ENCODE assay signal across 21 mouse cellular contexts in the genomic region with DNA sequence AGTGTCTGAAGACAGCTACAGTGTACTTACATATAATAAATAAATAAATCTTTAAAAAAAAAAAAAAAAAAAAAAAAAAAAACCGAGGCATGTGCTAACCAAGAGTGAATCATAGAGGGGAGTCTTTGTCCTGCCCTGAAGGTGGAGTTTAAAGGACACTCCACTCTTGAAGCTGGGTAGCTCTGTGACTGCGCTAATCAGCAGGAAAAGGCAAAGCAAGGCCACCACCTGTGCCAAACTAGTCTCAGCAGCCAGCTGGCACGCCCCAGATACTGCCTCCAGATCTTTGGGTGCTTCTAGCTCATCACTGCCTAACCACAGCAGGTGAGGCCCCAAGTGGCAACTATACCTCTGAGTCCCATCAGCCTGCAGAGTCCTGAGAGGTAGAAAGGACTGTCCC. TPM values are rescaled to one million over a fixed set of nuclear protein-coding genes. Genes with fewer than 3 reads are reported as not detected.
A peak's percentile ranks its signal among the peaks of the same experiment; 100 is the strongest.
DNase-seq lines count a peak whose midpoint lies in the region; ATAC-seq and TF ChIP-seq lines count a peak whose summit lies in the region.
"Had no signal": no experiment of that assay in that cellular context is flagged by ENCODE, and none has a peak within 500 bp of the region (broad histone marks: within the 10 kb centered on the region; RNA-seq: fewer than 3 reads in every experiment).

No protein-coding gene starts in this region.

- WGBS in intestine, postnatal 0 days = 67% methylated on average over 3 of the region's 3 CpGs
- WGBS in intestine, embryonic 16.5 days = 65% methylated on average over 3 of the region's 3 CpGs

- DNase-seq in ES-E14 (ENCODE audit: low read depth, low spot score) = no peak
- peak; percentile 66 for DNase-seq in thymus, postnatal 14 days
- DNase-seq in adrenal gland, postnatal 25 days = no peak
- no peak for DNase-seq in natural killer cell, adult 2 months (ENCODE audit: low spot score in 2 of 2)
- DNase-seq in lung, postnatal 25 days (ENCODE audit: low spot score) = no peak
- DNase-seq: B cell, adult 2 months; cerebellum, postnatal 14 days; gastrocnemius, postnatal 10 days; heart, adult 18-20 months; heart, postnatal 10 days; heart, postnatal 4 days had no signal

- H3K27ac ChIP-seq in intestine, postnatal 0 days (ENCODE audit: low read depth, low read length) = no peak overlapping the region
- H3K27ac ChIP-seq in intestine, embryonic 16.5 days (ENCODE audit: low read length) = no peak overlapping the region
- no peak overlapping the region for H3K27ac ChIP-seq in ES-E14 (ENCODE audit: insufficient read depth, low read depth, low read length, poor library complexity, severe bottlenecking)
- H3K27ac ChIP-seq: embryonic facial prominence, embryonic 12.5 days; forebrain, embryonic 15.5 days; heart, embryonic 10.5 days; hindbrain, embryonic 13.5 days had no signal

- H3K4me1 ChIP-seq in intestine, postnatal 0 days (replicated peaks; ENCODE audit: control insufficient read depth, insufficient read depth, low read length) = no peaks in the 10 kb centered on the region; the same call in 1 of the 2 replicates
- peaks cover 3% of the 10 kb centered on the region; the same call in 1 of the 2 replicates for H3K4me1 ChIP-seq in intestine, embryonic 16.5 days (ENCODE audit: control insufficient read depth, insufficient read depth, low read length)
- H3K4me1 ChIP-seq in ES-E14 (ENCODE audit: control insufficient read depth in 2 of 2, insufficient read depth in 2 of 2, low read length in 2 of 2, poor library complexity in 1 of 2) = no peaks in the 10 kb centered on the region
- H3K4me1 ChIP-seq: embryonic facial prominence, embryonic 12.5 days; forebrain, embryonic 15.5 days; heart, embryonic 10.5 days; hindbrain, embryonic 13.5 days had no signal

- H3K9me3 ChIP-seq in intestine, postnatal 0 days (ENCODE audit: control insufficient read depth) = no peaks in the 10 kb centered on the region
- no peaks in the 10 kb centered on the region for H3K9me3 ChIP-seq in intestine, embryonic 16.5 days (ENCODE audit: control insufficient read depth, low read length)
- H3K9me3 ChIP-seq in ES-E14 (ENCODE audit: control insufficient read depth, insufficient read depth, low read depth, low read length) = no peaks in the 10 kb centered on the region
- H3K9me3 ChIP-seq: embryonic facial prominence, embryonic 12.5 days; forebrain, embryonic 15.5 days; heart, embryonic 10.5 days; hindbrain, embryonic 13.5 days had no signal

- no peak overlapping the region for H3K4me3 ChIP-seq in intestine, postnatal 0 days (ENCODE audit: low read depth, low read length)
- H3K4me3 ChIP-seq in intestine, embryonic 16.5 days (ENCODE audit: low read length) = no peak overlapping the region
- no peak overlapping the region for H3K4me3 ChIP-seq in ES-E14 (ENCODE audit: insufficient read depth in 1 of 2, low read depth in 1 of 2, low read length in 2 of 2, poor library complexity in 1 of 2, severe bottlenecking in 1 of 2)
- H3K4me3 ChIP-seq: embryonic facial prominence, embryonic 12.5 days; forebrain, embryonic 15.5 days; heart, embryonic 10.5 days; hindbrain, embryonic 13.5 days had no signal

- in situ Hi-C loops in ES-E14 (cut with MboI; ENCODE audit: low sequenced_read_pairs in 2 of 2, unreplicated experiment in 2 of 2) = no loop called here

- no peaks in the 10 kb centered on the region for H3K36me3 ChIP-seq in intestine, postnatal 0 days (ENCODE audit: control insufficient read depth, insufficient read depth)
- H3K36me3 ChIP-seq in intestine, embryonic 16.5 days (ENCODE audit: control insufficient read depth, insufficient read depth, low read length) = no peaks in the 10 kb centered on the region
- peaks cover 3% of the 10 kb centered on the region for H3K36me3 ChIP-seq in ES-E14 (ENCODE audit: control insufficient read depth, insufficient read depth, low read length, poor library complexity, severe bottlenecking)
- H3K36me3 ChIP-seq: embryonic facial prominence, embryonic 12.5 days; forebrain, embryonic 15.5 days; heart, embryonic 10.5 days had no signal

- H3K27me3 ChIP-seq in intestine, postnatal 0 days (replicated peaks; ENCODE audit: control insufficient read depth, insufficient read depth, low read length) = no peaks in the 10 kb centered on the region
- H3K27me3 ChIP-seq in intestine, embryonic 16.5 days (replicated peaks; ENCODE audit: control insufficient read depth, insufficient read depth, low read length) = no peaks in the 10 kb centered on the region
- H3K27me3 ChIP-seq: embryonic facial prominence, embryonic 12.5 days; forebrain, embryonic 15.5 days; hindbrain, embryonic 13.5 days; Patski had no signal

- no peak overlapping the region for H3K9ac ChIP-seq in intestine, postnatal 0 days (ENCODE audit: low read depth, low read length)
- H3K9ac ChIP-seq in intestine, embryonic 16.5 days (ENCODE audit: low read depth, low read length) = no peak overlapping the region
- no peak overlapping the region for H3K9ac ChIP-seq in ES-E14 (ENCODE audit: insufficient read depth, low read depth, low read length, poor library complexity, severe bottlenecking)
- H3K9ac ChIP-seq: embryonic facial prominence, embryonic 12.5 days; forebrain, embryonic 15.5 days; hindbrain, embryonic 13.5 days had no signal

- peak; percentile 65 for ATAC-seq in intestine, postnatal 0 days
- no peak for ATAC-seq in intestine, embryonic 16.5 days
- peak; percentile 70 for ATAC-seq in megakaryocyte-erythroid progenitor cell, adult 5-6 weeks (replicated peaks; ENCODE audit: low FRiP score, low TSS enrichment, poor library complexity, severe bottlenecking)
- ATAC-seq: activated CD4-positive, CD25-positive, alpha-beta regulatory T cell, adult 4 months; CD4-positive, CD25-positive, alpha-beta regulatory T cell, adult 4 months; forebrain, embryonic 15.5 days; Patski had no signal

- TF ChIP-seq CTCF in intestine, postnatal 0 days (IDR thresholded peaks at IDR 0.05; ENCODE audit: low read depth) = no peak

- H3K4me2 ChIP-seq in intestine, postnatal 0 days (replicated peaks; ENCODE audit: low read depth) = no peak overlapping the region
- no peak overlapping the region for H3K4me2 ChIP-seq in intestine, embryonic 16.5 days (ENCODE audit: low read depth, low read length)
- H3K4me2 ChIP-seq: embryonic facial prominence, embryonic 12.5 days; forebrain, embryonic 15.5 days; hindbrain, embryonic 13.5 days had no signal

TF ChIP-seq in ES-E14, 5 proteins besides CTCF, POLR2A, EP300 and RAD21:
- no peak for TF ChIP-seq ZC3H11A (IDR thresholded peaks at IDR 0.05; ENCODE audit: borderline replicate concordance, low read depth, low read length)
- no peak for TF ChIP-seq HCFC1 (IDR thresholded peaks at IDR 0.05; ENCODE audit: borderline replicate concordance, insufficient read depth, low read length)
- peak; percentile 71 for TF ChIP-seq ZNF384 (IDR thresholded peaks at IDR 0.05; ENCODE audit: low read depth, low read length)
- TF ChIP-seq CHD2 (IDR thresholded peaks at IDR 0.05; ENCODE audit: low read depth, low read length) = no peak

RNA-seq across cellular contexts. Expression of a gene that starts 19.4 kb away (rescaled TPM):
- polyA plus RNA-seq in intestine, postnatal 0 days (2015; fragmentation: Nextera tagmentation; extraction: Ambion mirVana) = 4.6 and 4.9 TPM in 2 replicates
- 7.4 and 7.6 TPM in 2 replicates for polyA plus RNA-seq in intestine, embryonic 16.5 days (2015; fragmentation: Nextera tagmentation; extraction: Ambion mirVana)
- total RNA-seq in ES-E14 (2012; rRNA removed) = 20.5 and 23.9 TPM in 2 replicates
- total RNA-seq in megakaryocyte-erythroid progenitor cell, adult 5-6 weeks (2014; fragmentation: Nextera tagmentation) = 11.4 and 16.2 TPM in 2 replicates
- total RNA-seq in megakaryocyte-erythroid progenitor cell, adult 5-6 weeks (2017) = 7.5 and 11.7 TPM in 2 replicates
- 3.9 and 5.1 TPM in 2 replicates for total RNA-seq in adrenal gland, postnatal 25 days (2021)

RNA-seq across cellular contexts. Expression of a gene that starts 19.5 kb away (rescaled TPM):
- 333 and 338 TPM in 2 replicates for polyA plus RNA-seq in intestine, postnatal 0 days (2015; fragmentation: Nextera tagmentation; extraction: Ambion mirVana)
- 289 and 291 TPM in 2 replicates for polyA plus RNA-seq in intestine, embryonic 16.5 days (2015; fragmentation: Nextera tagmentation; extraction: Ambion mirVana)
- total RNA-seq in ES-E14 (2012; rRNA removed) = 101 and 135 TPM in 2 replicates
- 86.2 and 88.4 TPM in 2 replicates for total RNA-seq in megakaryocyte-erythroid progenitor cell, adult 5-6 weeks (2014; fragmentation: Nextera tagmentation)
- 45.5 and 93.0 TPM in 2 replicates for total RNA-seq in megakaryocyte-erythroid progenitor cell, adult 5-6 weeks (2017)
- 123 and 135 TPM in 2 replicates for total RNA-seq in adrenal gland, postnatal 25 days (2021)

RNA-seq across cellular contexts. Expression of a gene that starts 37.0 kb away (rescaled TPM):
- 34.1 and 37.3 TPM in 2 replicates for polyA plus RNA-seq in intestine, postnatal 0 days (2015; fragmentation: Nextera tagmentation; extraction: Ambion mirVana)
- 55.0 and 59.2 TPM in 2 replicates for polyA plus RNA-seq in intestine, embryonic 16.5 days (2015; fragmentation: Nextera tagmentation; extraction: Ambion mirVana)
- total RNA-seq in ES-E14 (2012; rRNA removed) = 101 and 105 TPM in 2 replicates
- 61.2 and 93.3 TPM in 2 replicates for total RNA-seq in megakaryocyte-erythroid progenitor cell, adult 5-6 weeks (2014; fragmentation: Nextera tagmentation)
- total RNA-seq in megakaryocyte-erythroid progenitor cell, adult 5-6 weeks (2017) = 61.5 and 75.8 TPM in 2 replicates
- total RNA-seq in adrenal gland, postnatal 25 days (2021) = 38.2 and 42.6 TPM in 2 replicates

RNA-seq across cellular contexts. Expression of a gene that starts 37.5 kb away (rescaled TPM):
- 15.1 and 15.9 TPM in 2 replicates for polyA plus RNA-seq in intestine, postnatal 0 days (2015; fragmentation: Nextera tagmentation; extraction: Ambion mirVana)
- 31.8 and 34.0 TPM in 2 replicates for polyA plus RNA-seq in intestine, embryonic 16.5 days (2015; fragmentation: Nextera tagmentation; extraction: Ambion mirVana)
- 20.0 and 32.7 TPM in 2 replicates for total RNA-seq in ES-E14 (2012; rRNA removed)
- 33.8 and 37.3 TPM in 2 replicates for total RNA-seq in megakaryocyte-erythroid progenitor cell, adult 5-6 weeks (2014; fragmentation: Nextera tagmentation)
- total RNA-seq in megakaryocyte-erythroid progenitor cell, adult 5-6 weeks (2017) = 61.3 and 67.8 TPM in 2 replicates
- total RNA-seq in adrenal gland, postnatal 25 days (2021) = 31.3 and 32.1 TPM in 2 replicates

RNA-seq across cellular contexts. Expression of a gene that starts 50.5 kb away (rescaled TPM):
- polyA plus RNA-seq in intestine, postnatal 0 days (2015; fragmentation: Nextera tagmentation; extraction: Ambion mirVana) = 13.0 and 13.6 TPM in 2 replicates
- polyA plus RNA-seq in intestine, embryonic 16.5 days (2015; fragmentation: Nextera tagmentation; extraction: Ambion mirVana) = 6.8 and 9.9 TPM in 2 replicates
- total RNA-seq in ES-E14 (2012; rRNA removed) = 21.1 and 21.2 TPM in 2 replicates
- total RNA-seq in megakaryocyte-erythroid progenitor cell, adult 5-6 weeks (2014; fragmentation: Nextera tagmentation) = 14.4 and 15.5 TPM in 2 replicates
- total RNA-seq in megakaryocyte-erythroid progenitor cell, adult 5-6 weeks (2017) = 10.4 and 11.3 TPM in 2 replicates
- 48.2 and 52.6 TPM in 2 replicates for total RNA-seq in adrenal gland, postnatal 25 days (2021)
